Mouse (Mus musculus): ENCODE measurements around the gene Ms4a13. TPM values are rescaled to one million over a fixed set of nuclear protein-coding genes. Genes with fewer than 3 reads are reported as not detected.

The Ms4a13 gene
- total RNA-seq (2023): not detected

DNA sequence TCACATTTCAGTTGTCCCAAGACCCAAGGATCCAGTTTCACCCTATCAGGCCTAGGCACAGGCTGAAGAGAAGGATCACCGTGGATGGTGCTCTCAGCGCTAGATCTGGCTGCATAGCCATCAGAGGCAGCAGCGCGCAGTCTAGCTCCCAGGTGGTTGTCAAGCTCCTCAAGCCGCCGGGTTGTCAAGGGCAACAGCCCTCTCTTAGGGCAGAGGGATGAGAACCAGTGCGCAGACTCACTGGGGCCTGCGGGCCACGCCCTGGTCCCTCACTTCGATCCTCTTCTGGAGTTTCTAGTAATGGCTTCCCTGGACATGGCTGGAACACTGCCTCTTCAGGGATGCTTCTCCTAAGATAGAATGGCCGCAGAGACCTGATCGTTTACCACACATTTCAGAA is at the start of gene Ms4a13:
TSS of gene Ms4a13 (minus strand) at position 192 of the 400 bp plus-strand sequence.

DNA sequence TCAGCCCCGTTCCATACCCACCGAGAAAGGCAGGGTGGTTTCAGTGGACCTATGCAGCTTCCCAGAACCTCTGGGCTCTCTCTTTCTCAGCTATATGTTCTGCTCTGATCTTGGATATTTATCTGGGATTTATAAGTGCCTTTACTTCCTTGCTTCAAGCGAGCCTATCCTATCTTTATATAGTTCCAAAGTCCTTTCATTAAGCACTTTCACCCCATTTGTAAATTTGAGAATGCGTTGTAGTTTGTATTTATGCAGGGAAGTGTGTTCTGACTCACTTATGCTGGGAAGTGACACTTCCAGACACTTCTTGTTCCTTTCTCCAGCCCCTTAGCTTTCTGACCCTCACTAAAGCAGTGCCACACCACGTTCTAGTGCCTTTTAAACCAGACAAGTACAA is 35.8 kb upstream of the Ms4a13 start, which contains the start of gene Ms4a12:
TSS of gene Ms4a12 (minus strand) at position 101 of the 400 bp plus-strand sequence.

GRCm38 (mm10) chr19:11165172-11165571 is 31.4 kb downstream of the Ms4a13 start, which contains the start of gene 1700025F22Rik:
Gene 1700025F22Rik, minus strand, starts transcription at chr19:11165320.

GRCm38 (mm10) chr19:11130776-11131175 is 65.8 kb downstream of the Ms4a13 start, which contains the start of gene 1700017D01Rik:
Gene 1700017D01Rik, minus strand, starts transcription at chr19:11130876.

Other genes with a start within 250 kb of the Ms4a13 start
- gene Ccdc86, start 247.5 kb downstream of the Ms4a13 start, total RNA-seq (2023): 22.2 TPM
- gene Ms4a10, start 222.1 kb downstream of the Ms4a13 start, total RNA-seq (2023): not detected
- gene Ms4a15, start 203.5 kb downstream of the Ms4a13 start, total RNA-seq (2023): not detected
- not detected for gene Ms4a18, start 178.7 kb downstream of the Ms4a13 start, total RNA-seq (2023)
- 0.50 TPM for gene Ms4a8a, start 115.6 kb downstream of the Ms4a13 start, total RNA-seq (2023)
- not detected for gene 1700017D01Rik, start 65.9 kb downstream of the Ms4a13 start, total RNA-seq (2023)
- gene 1700025F22Rik, start 31.4 kb downstream of the Ms4a13 start, total RNA-seq (2023): not detected
- gene Ms4a12, start 35.7 kb upstream of the Ms4a13 start, total RNA-seq (2023): not detected
- 47.9 TPM for gene Ms4a1, start 69.5 kb upstream of the Ms4a13 start, total RNA-seq (2023)
- not detected for gene Ms4a5, start 87.1 kb upstream of the Ms4a13 start, total RNA-seq (2023)
- 0.15 TPM for gene Ms4a14, start 117.7 kb upstream of the Ms4a13 start, total RNA-seq (2023)
- gene Ms4a7, start 139.4 kb upstream of the Ms4a13 start, total RNA-seq (2023): not detected
- gene Ms4a4a, start 178.8 kb upstream of the Ms4a13 start, total RNA-seq (2023): 0.97 TPM
- gene Ms4a4c, start 208.0 kb upstream of the Ms4a13 start, total RNA-seq (2023): 20.8 TPM
- 734 TPM for gene Ms4a4b, start 246.8 kb upstream of the Ms4a13 start, total RNA-seq (2023)